Mouse (Mus musculus) erythroblast, embryonic 14.5 days (primary cell): ENCODE data around the gene Scamp2.

Experiments
- GATA1 ChIP-seq: IDR thresholded peaks from 2 replicates; pipeline ENCODE4 v1.6.1; 2012; ENCODE audit warnings: low read length, inconsistent platforms, mixed read lengths
- TAL1 ChIP-seq: IDR thresholded peaks from 3 replicates; pipeline ENCODE4 v1.6.1; 2012; ENCODE audit warnings: low read length, inconsistent platforms, mixed read lengths

GRCm38 (mm10) chr9:57597929-57598382 lies 37.2 kb downstream of the Scamp2 start:
- TF ChIP-seq TAL1 (no peak; the same call in 2 of the 3 replicates), GATA1 (no peak)
